Mouse (Mus musculus) testis, adult 2 months (tissue): ENCODE results near the gene Lrrc8d.

Source experiments
- CTCF ChIP-seq: fragments of 200-500 bp; IDR thresholded peaks from 2 replicates; pipeline ENCODE4 v1.5.1; 2012; ENCODE audit warnings: low read depth, mild to moderate bottlenecking, inconsistent platforms, low read length, moderate library complexity; ENCODE audit not compliant: control insufficient read depth, insufficient read depth, insufficient replicate concordance
- POLR2A ChIP-seq: fragments of 200-500 bp; IDR thresholded peaks from 2 replicates; pipeline ENCODE4 v1.6.1; 2012; ENCODE audit warnings: low read depth, mild to moderate bottlenecking, inconsistent platforms, low read length, moderate library complexity; ENCODE audit not compliant: control insufficient read depth

GRCm38 (mm10) chr5:105860461-105860835, 160.7 kb downstream of the Lrrc8d start:
- TF ChIP-seq CTCF, result no peak
- no peak for TF ChIP-seq POLR2A
